Mouse (Mus musculus) MEL (cell line): ENCODE data around the gene Evl. TPM values are rescaled to one million over a fixed set of nuclear protein-coding genes. Genes with fewer than 3 reads are reported as not detected.

ENCODE experiments used
- DNase-seq: peaks from one replicate; pipeline ENCODE4 v3.0.0; 2011; ENCODE audit warnings: low read depth, low spot score
- H3K27ac ChIP-seq: 2 replicates; pipeline ENCODE4 v1.5.1; 2012; ENCODE audit warnings: low read depth, mild to moderate bottlenecking, control low read depth, low read length, moderate library complexity; ENCODE audit not compliant: control insufficient read depth
- H3K27me3 ChIP-seq, 2 experiments: fragments of 150-350 bp in 1 of 2; sonication (generic) in 1 of 2; 2 replicates each; pipeline ENCODE4 v1.6.1; 2012; ENCODE audit warnings: low read length in 2 of 2, mild to moderate bottlenecking in 2 of 2, improper control_type of control experiment in 1 of 2, moderate library complexity in 1 of 2; ENCODE audit not compliant: insufficient read depth in 2 of 2, control insufficient read depth in 1 of 2
- H3K36me3 ChIP-seq, 2 experiments: 2 replicates each; pipeline ENCODE4 v1.6.1; 2012 to 2014; ENCODE audit warnings: low read length in 2 of 2, improper control_type of control experiment in 1 of 2, inconsistent platforms in 1 of 2, mild to moderate bottlenecking in 1 of 2; ENCODE audit not compliant: insufficient read depth in 2 of 2, control insufficient read depth in 1 of 2
- H3K4me1 ChIP-seq, 2 experiments: fragments of 150-350 bp in 1 of 2; sonication (generic) in 1 of 2; 2 replicates each; pipeline ENCODE4 v1.6.1; 2012; ENCODE audit warnings: low read length in 2 of 2, improper control_type of control experiment in 1 of 2, mild to moderate bottlenecking in 1 of 2; ENCODE audit not compliant: insufficient read depth in 2 of 2, control insufficient read depth in 1 of 2
- H3K4me3 ChIP-seq, 2 experiments: fragments of 150-350 bp in 1 of 2; sonication (generic) in 1 of 2; 2 replicates each; pipeline ENCODE4 v1.5.1; 2012; ENCODE audit warnings: low read depth in 2 of 2, low read length in 2 of 2, mild to moderate bottlenecking in 2 of 2, moderate library complexity in 2 of 2, control low read depth in 1 of 2, improper control_type of control experiment in 1 of 2; ENCODE audit not compliant: control insufficient read depth in 1 of 2, insufficient read depth in 1 of 2
- H3K79me2 ChIP-seq: 2 replicates; pipeline ENCODE4 v1.6.1; 2012; ENCODE audit warnings: mild to moderate bottlenecking, low read length, moderate library complexity; ENCODE audit not compliant: control insufficient read depth, poor library complexity, insufficient read depth
- H3K9ac ChIP-seq: 2 replicates; pipeline ENCODE4 v1.6.1; 2012; ENCODE audit warnings: low read depth, mild to moderate bottlenecking, control low read depth, low read length, moderate library complexity; ENCODE audit not compliant: control insufficient read depth, poor library complexity, severe bottlenecking
- H3K9me3 ChIP-seq: fragments of 150-350 bp; sonication (generic); replicated peaks from 2 replicates; pipeline ENCODE4 v1.6.1; 2012; ENCODE audit warnings: mild to moderate bottlenecking, low read length, improper control_type of control experiment, moderate library complexity; ENCODE audit not compliant: insufficient read depth
- BHLHE40 ChIP-seq: IDR thresholded peaks from 2 replicates; pipeline ENCODE4 v1.6.1; 2012; ENCODE audit warnings: low read depth, mild to moderate bottlenecking, inconsistent platforms, low read length, improper control_type of control experiment, borderline replicate concordance
- CHD1 ChIP-seq: IDR thresholded peaks from 2 replicates; pipeline ENCODE4 v1.6.1; 2012; ENCODE audit warnings: low read depth, mild to moderate bottlenecking, inconsistent platforms, low read length, improper control_type of control experiment
- EP300 ChIP-seq, 2 experiments: IDR thresholded peaks; 2 replicates each; pipeline ENCODE4 v1.6.1; 2011; ENCODE audit warnings: improper control_type of control experiment in 2 of 2, low read length in 2 of 2, low read depth in 1 of 2, mild to moderate bottlenecking in 1 of 2
- GATA1 ChIP-seq: IDR thresholded peaks from 2 replicates; pipeline ENCODE4 v1.6.1; 2011; ENCODE audit warnings: low read depth, low read length, improper control_type of control experiment
- HCFC1 ChIP-seq: IDR thresholded peaks from 2 replicates; pipeline ENCODE4 v1.6.1; 2012; ENCODE audit warnings: low read depth, mild to moderate bottlenecking, inconsistent platforms, low read length, improper control_type of control experiment, moderate library complexity
- MAFK ChIP-seq: IDR thresholded peaks from 2 replicates; pipeline ENCODE4 v1.6.1; 2011; ENCODE audit warnings: low read depth, mild to moderate bottlenecking, low read length, improper control_type of control experiment, borderline replicate concordance
- MEF2A ChIP-seq: IDR thresholded peaks from 2 replicates; pipeline ENCODE4 v1.6.1; 2014; ENCODE audit warnings: low read depth, mild to moderate bottlenecking, inconsistent platforms, low read length, improper control_type of control experiment; ENCODE audit not compliant: poor library complexity, insufficient replicate concordance, severe bottlenecking; ENCODE audit errors: extremely low read depth
- MYB ChIP-seq: IDR thresholded peaks from 2 replicates; pipeline ENCODE4 v1.6.1; 2011; ENCODE audit warnings: mild to moderate bottlenecking, low read depth, low read length, improper control_type of control experiment
- RAD21 ChIP-seq: IDR thresholded peaks from 2 replicates; pipeline ENCODE4 v1.6.1; 2011; ENCODE audit warnings: mild to moderate bottlenecking, low read depth, low read length, improper control_type of control experiment
- RCOR1 ChIP-seq: IDR thresholded peaks from 2 replicates; pipeline ENCODE4 v1.6.1; 2012; ENCODE audit warnings: low read depth, mild to moderate bottlenecking, inconsistent platforms, low read length, improper control_type of control experiment
- SIN3A ChIP-seq: IDR thresholded peaks from 2 replicates; pipeline ENCODE4 v1.6.1; 2012; ENCODE audit warnings: low read length, improper control_type of control experiment, inconsistent platforms
- TAL1 ChIP-seq: IDR thresholded peaks from 2 replicates; pipeline ENCODE4 v1.6.1; 2012; ENCODE audit warnings: mild to moderate bottlenecking, inconsistent platforms, low read length, moderate library complexity, mixed read lengths
- TCF12 ChIP-seq: IDR thresholded peaks from 2 replicates; pipeline ENCODE4 v1.6.1; 2014; ENCODE audit warnings: low read depth, mild to moderate bottlenecking, inconsistent platforms, low read length, improper control_type of control experiment, moderate library complexity
- USF1 ChIP-seq: IDR thresholded peaks from 2 replicates; pipeline ENCODE4 v1.6.1; 2014; ENCODE audit warnings: low read depth, mild to moderate bottlenecking, inconsistent platforms, low read length, improper control_type of control experiment, moderate library complexity
- USF2 ChIP-seq, 2 experiments: IDR thresholded peaks; 2 replicates each; pipeline ENCODE4 v1.6.1; 2011 to 2012; ENCODE audit warnings: improper control_type of control experiment in 2 of 2, low read length in 2 of 2, borderline replicate concordance in 1 of 2, inconsistent platforms in 1 of 2, low read depth in 1 of 2, mild to moderate bottlenecking in 1 of 2; ENCODE audit not compliant: insufficient read depth in 1 of 2
- ZC3H11A ChIP-seq: IDR thresholded peaks from 2 replicates; pipeline ENCODE4 v1.6.1; 2012; ENCODE audit warnings: low read depth, mild to moderate bottlenecking, inconsistent platforms, low read length, improper control_type of control experiment
- ZKSCAN1 ChIP-seq: IDR thresholded peaks from 2 replicates; pipeline ENCODE4 v1.6.1; 2012; ENCODE audit warnings: low read depth, mild to moderate bottlenecking, inconsistent platforms, low read length, improper control_type of control experiment, moderate library complexity
- polyA plus RNA-seq, 2 experiments: library from polyadenylated mRNA; stranded (reverse) in 1 of 2; unstranded in 1 of 2; fragments of >175 nt in 1 of 2; fragments of >200 nt in 1 of 2; gene quantifications; 2 replicates each; pipeline versions ENCODE4 v1.2.1 to v1.2.4; 2012; ENCODE audit warnings: low replicate concordance in 2 of 2, low read depth in 1 of 2; ENCODE audit not compliant: insufficient read length in 2 of 2, insufficient read depth in 1 of 2, missing spikeins in 1 of 2
- total RNA-seq: library from RNA; depleted of rRNA; stranded (reverse); fragments of 300-350 nt; gene quantifications from 2 replicates; pipeline ENCODE4 v1.2.3, GENCODE M21; 2012

The Evl gene
- total and polyA plus RNA-seq, 3 experiments, result not detected

GRCm38 (mm10) chr12:108642019-108642418, 87.5 kb downstream of the Evl start:
- Histone ChIP-seq H3K27ac (no peak overlapping the region), H3K4me3 (no peak overlapping the region), H3K4me1 (no peaks in the 10 kb centered on the region), H3K36me3 (no peaks in the 10 kb centered on the region), H3K27me3 (no peaks in the 10 kb centered on the region), H3K9ac (no peak overlapping the region), H3K9me3 (no peaks in the 10 kb centered on the region), H3K79me2 (no peaks in the 10 kb centered on the region)
- TF ChIP-seq EP300 (IDR thresholded peaks at IDR 0.05; ENCODE audit: low read depth in 1 of 2, low read length in 2 of 2) (no peak), BHLHE40 (no peak), RCOR1 (no peak), USF1 (no peak), RAD21 (no peak), ZKSCAN1 (no peak), SIN3A (no peak), ZC3H11A (no peak), GATA1 (no peak), MYB (no peak), MAFK (no peak), MEF2A (no peak), CHD1 (no peak), HCFC1 (no peak), TAL1 (no peak), TCF12 (no peak)
- no peak for DNase-seq

DNA sequence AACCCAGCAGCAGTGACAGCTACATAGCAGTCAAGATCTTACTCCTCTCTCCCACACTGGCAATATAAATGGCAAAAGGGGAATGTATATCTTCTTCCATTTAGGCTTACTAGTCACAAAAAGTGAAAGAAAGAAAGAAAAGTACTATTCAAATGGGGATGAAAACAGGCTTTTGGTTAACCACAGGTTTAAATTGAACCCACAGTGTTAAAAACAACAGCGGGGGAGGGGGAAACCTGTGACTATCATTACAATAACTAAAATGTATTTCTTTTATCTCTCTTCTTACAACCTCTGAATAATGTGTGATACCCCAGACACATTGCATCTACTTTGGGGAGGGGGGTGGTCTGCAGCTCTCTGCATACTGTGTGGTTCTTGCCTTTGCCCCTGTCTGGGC, 91.7 kb downstream of the Evl start:
- Histone ChIP-seq H3K27me3 (no peaks in the 10 kb centered on the region), H3K27ac (no peak overlapping the region), H3K9me3 (no peaks in the 10 kb centered on the region), H3K79me2 (no peaks in the 10 kb centered on the region), H3K36me3 (no peaks in the 10 kb centered on the region), H3K9ac (no peak overlapping the region), H3K4me3 (no peak overlapping the region), H3K4me1 (no peaks in the 10 kb centered on the region)
- no peak for DNase-seq
- no peak for TF ChIP-seq USF2 (IDR thresholded peaks at IDR 0.05; ENCODE audit: borderline replicate concordance in 1 of 2, insufficient read depth in 1 of 2, low read depth in 1 of 2, low read length in 2 of 2)
